Mouse (Mus musculus): Measurements from ENCODE around the gene Thap3.

DNA sequence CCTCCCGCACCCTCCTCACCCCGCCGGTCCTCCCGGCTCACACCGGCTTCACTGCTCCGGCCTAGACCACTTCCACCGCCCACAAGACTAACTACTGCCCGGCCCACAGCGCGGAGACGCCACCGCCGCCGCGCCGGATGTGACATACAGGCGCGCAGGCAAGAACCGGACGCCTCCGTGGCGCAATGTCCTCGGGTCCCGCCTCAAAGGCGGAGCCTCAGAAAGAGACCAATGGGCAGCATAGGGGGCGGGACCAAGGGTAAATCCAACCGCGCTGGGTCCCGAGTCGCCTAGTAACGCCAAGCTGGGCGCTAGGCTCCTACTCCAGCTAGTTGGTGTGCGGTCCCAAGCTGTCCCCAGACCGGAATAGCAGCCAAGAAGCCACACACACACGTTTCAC, 38.7 kb upstream of the Thap3 start, which contains the start of gene Zbtb48:
- no peak for TF ChIP-seq TAL1 (IDR thresholded peaks at IDR 0.05; ENCODE audit: low read length)
- no peak for TF ChIP-seq GATA1 (IDR thresholded peaks at IDR 0.05; ENCODE audit: low read length)

All from erythroblast, embryonic 14.5 days (primary cell).